Mouse (Mus musculus): ENCODE data around the gene Znrf4.

GRCm38 (mm10) chr17:56474831-56475581, 37.2 kb downstream of the Znrf4 start:
- TF ChIP-seq CTCF (IDR thresholded peaks at IDR 0.05; ENCODE audit: low read depth, low read length) (no peak), POLR2A (IDR thresholded peaks at IDR 0.05; ENCODE audit: extremely low read depth, insufficient read depth, low read length) (no peak)
